Mouse (Mus musculus) kidney, postnatal 10 days (tissue): ENCODE results near the gene Fbxw27.
"Not testable (repeated sequence)": the region's sequence is repeated elsewhere in the genome, so short reads cannot be mapped to it uniquely, and the experiment has no call there.

Experiments used
- DNase-seq: peaks from one replicate; pipeline ENCODE4 v3.0.0; 2021; ENCODE audit warnings: mixed read lengths

Gene Fbxw27

DNA sequence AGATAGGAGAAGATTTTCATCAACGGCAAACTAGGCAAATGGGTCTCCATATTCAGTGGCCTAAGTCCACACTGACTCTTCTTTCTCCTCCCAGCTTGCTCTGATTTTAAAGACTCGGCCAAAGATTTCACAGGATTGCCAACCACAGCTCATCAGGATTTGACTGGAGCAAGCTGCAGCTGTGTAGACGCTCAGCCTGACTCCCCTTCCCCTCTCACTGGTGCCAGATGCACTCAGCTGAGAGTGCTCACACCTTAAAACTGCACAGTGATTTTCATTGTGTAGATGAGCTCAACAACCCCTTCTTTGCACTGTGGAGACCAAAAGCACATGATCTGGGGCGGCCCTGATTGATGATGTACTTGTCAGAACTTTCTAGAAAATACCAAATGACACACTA lies at the start of gene Fbxw27:
TSS of gene Fbxw27 (minus strand) at position 101 of the 400 bp plus-strand sequence.
- not testable (repeated sequence) for DNase-seq

- DNase-seq, result no peak
Measured at GRCm38 (mm10) chr9:109833088-109833412, 42.6 kb upstream of the Fbxw27 start.

GRCm38 (mm10) chr9:109832391-109833087 lies 42.1 kb upstream of the Fbxw27 start, which contains the start of gene Nme6:
Gene Nme6 (plus strand): TSS chr9:109832749.
- DNase-seq, result peak; percentile 93

- no peak for DNase-seq
Measured at GRCm38 (mm10) chr9:109826181-109826580, 35.7 kb upstream of the Fbxw27 start.

DNA sequence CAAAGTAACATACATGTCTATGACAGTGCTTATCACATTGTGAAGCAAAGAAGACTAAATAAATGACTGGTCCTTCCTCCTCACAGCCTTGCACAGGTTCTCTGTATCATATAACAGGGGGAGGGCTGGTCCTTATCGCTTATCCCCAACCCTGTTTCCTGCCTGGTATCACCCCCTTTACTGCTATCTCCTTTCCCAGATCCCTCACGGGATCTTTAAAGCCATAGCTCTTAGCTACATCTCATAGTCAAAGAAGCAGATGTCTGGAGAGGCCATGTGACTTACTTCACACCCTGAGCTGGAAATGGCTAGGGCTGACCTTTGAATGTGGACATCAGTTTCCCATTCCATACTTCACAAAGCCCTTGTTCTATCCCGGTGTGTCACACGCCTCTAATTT lies 35.3 kb upstream of the Fbxw27 start:
- no peak for DNase-seq

DNA sequence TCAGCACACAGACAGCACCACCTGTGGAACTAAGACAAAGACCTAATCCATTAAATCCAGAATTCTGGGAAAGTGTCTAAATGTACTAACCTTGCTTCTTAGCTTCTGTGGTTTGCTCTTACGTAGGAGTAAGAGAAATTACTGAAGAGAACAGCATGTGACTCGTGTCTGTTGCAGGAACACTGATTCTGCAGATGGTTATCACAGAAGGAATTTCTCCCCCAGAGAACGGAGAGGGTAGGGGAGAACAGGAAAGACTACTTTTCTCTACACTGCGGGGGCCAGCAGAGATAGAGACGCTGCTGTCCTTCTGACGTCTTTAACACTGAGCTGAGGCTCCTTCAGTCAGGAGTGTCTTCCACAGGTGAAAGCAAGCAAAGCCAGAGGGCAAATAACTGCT lies 25.9 kb upstream of the Fbxw27 start:
- DNase-seq, result no peak

DNA sequence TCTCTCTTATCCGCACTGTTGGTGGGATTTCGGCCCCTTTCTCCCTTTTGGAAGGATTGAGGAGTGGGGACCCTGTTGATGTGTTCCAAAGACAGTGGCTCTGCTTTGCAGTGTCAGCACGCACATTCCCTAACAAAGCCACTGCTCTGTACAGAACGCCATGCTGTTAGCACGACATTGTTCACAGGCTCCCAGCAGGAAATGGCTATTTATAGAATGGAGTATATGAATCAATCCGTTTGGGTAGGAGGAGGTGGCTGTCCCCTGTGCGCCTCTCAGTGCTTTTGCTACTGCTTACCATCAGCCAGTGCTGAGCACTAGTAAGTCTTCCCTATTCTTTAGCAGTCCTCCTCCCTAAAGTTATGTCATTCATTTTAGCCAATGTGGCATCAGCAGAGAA lies 23.0 kb upstream of the Fbxw27 start:
- no peak for DNase-seq

- no peak for DNase-seq
Measured at GRCm38 (mm10) chr9:109811980-109812379, 21.5 kb upstream of the Fbxw27 start, which contains the start of gene Spink8. Gene Spink8 (plus strand): TSS chr9:109812280.

DNA sequence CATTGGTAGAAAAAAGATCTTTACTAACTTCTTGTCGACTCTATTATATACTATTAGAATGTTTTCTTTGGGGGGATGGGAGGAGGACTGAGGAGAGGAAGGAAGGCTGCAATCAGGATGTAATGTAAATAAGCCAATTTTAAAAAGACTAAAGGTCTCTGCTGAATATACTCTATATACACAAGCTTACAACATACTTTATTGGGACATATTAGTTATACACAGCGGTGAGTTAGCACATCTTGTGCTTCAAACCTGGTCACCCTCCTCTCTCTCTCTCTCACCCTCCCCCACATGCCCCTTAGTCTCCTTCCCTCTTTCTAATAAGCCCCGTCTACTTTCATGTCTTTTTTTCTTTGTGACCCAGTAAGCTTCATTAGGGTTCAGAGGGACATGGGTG lies 17.4 kb upstream of the Fbxw27 start:
- no peak for DNase-seq

DNA sequence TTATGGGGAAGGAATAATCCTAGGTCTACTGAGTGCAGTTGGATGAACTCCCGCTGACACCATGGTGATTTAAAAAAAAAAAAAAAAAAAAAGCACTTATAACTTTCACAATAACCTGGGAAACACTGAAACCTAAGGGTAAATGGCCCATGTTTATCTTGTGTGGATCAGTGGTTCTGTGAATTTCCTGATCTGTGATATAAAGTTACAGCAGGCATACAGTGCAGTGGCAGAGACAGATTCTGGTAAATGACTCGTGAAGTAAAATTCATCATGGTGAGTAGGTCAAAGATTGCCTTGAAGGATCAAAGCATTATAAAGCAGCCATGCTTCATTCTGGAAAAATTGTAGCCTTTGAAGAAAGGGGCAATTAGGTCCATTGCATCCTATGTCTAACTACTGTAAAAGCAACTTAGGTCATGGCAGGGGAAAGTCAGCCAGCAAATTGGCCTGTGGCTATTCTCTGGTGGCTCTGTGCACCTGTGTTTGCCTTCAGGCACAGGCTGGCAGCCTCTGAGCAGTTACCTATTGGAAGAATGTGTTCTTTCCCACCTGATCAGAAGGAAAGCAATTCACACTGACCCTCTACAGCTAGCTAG lies 16.3 kb upstream of the Fbxw27 start:
- no peak for DNase-seq

- DNase-seq, result no peak
Measured at GRCm38 (mm10) chr9:109806260-109806659, 15.8 kb upstream of the Fbxw27 start.

DNA sequence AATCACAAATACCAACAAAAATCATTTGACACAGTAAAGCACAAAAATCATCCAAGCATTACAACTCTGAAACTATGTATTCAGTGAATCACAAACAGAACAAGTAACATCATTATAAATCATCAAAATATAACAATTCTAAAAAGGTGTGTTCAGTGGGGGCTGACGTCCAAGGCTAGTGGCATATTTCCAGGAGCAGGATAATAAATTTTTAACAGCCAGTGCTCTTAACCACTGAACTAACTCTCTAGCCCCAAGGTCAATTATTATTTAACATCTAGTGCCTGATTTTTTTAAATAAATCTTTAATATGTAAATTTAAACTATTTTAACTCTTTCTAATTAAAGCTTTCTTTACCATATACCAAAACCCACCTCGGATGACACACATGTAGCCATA lies 15.1 kb upstream of the Fbxw27 start:
- DNase-seq, result not testable (repeated sequence)

GRCm38 (mm10) chr9:109798051-109798450 lies 7.6 kb upstream of the Fbxw27 start:
- DNase-seq, result peak; percentile 32

- no peak for DNase-seq
Measured at GRCm38 (mm10) chr9:109795811-109796210, 5.3 kb upstream of the Fbxw27 start.

- DNase-seq, result no peak
Measured at GRCm38 (mm10) chr9:109795221-109795620, 4.8 kb upstream of the Fbxw27 start.

DNA sequence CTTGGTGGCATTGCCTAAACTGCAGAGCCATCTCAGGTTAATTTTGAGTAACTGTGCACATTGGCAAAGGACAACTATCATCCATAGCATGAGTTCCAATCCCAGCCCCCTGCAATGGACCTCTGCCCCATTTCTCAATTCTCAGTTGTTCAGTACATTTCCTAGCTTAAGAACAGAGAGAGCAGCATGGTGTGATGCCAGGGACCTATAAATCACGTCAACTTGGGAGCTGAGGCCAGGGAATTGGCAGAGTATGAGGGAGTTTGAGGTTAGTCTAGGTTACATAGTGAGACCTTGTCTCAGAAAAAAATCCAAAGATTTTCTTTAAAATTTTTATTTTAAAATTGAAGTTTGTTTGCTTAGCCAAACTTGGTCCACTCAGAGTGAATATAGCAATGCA lies 23.6 kb downstream of the Fbxw27 start:
- DNase-seq, result peak; percentile 5

- DNase-seq, result not testable (repeated sequence)
Measured at GRCm38 (mm10) chr9:109745989-109746388, 44.5 kb downstream of the Fbxw27 start, which contains the start of gene Fbxw26. Gene Fbxw26 (minus strand): TSS chr9:109746089.
